Mouse (Mus musculus): ENCODE measurements around the gene Cd38.

DNA sequence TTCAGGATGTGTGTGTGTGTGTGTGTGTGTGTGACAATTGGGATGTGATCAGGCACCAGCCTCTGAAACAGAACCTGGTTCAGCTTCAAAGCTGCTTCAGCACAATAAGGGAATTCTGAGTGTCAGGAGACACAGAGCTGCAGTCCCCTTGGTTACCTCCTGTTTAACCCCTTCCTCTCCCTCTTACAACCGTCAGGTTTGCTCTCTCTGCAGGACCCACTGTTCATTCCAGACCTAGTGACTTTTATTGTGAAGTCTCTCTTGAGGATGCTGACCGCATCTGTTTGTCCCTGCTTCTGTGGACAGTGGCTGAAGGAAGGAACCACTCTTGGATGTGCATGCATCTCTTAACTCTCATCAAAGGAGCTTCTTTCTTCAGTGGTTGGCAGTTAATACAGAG is 22.1 kb upstream of the Cd38 start:
- no peak for TF ChIP-seq CTCF (IDR thresholded peaks at IDR 0.05; ENCODE audit: extremely low read depth, insufficient read depth, low read length)
- TF ChIP-seq POLR2A (IDR thresholded peaks at IDR 0.05; ENCODE audit: extremely low read depth, insufficient read depth, low read length): no peak
